Mouse (Mus musculus): ENCODE measurements around the gene Frmd4a. TPM values are rescaled to one million over a fixed set of nuclear protein-coding genes. Genes with fewer than 3 reads are reported as not detected.
A peak's percentile ranks its signal among the peaks of the same experiment; 100 is the strongest.

Gene Frmd4a
- polyA plus RNA-seq, 1 experiment from 2014 or later, result 16.8 TPM

- Histone ChIP-seq H3K4me1 (replicated peaks; ENCODE audit: insufficient read depth, low read length) (0 out of 2 replicates have a peak, but pooled peaks cover 3% of the 10 kb centered on the region), H3K9ac (ENCODE audit: low read depth, low read length) (no peak overlapping the region), H3K27ac (no peak overlapping the region), H3K4me2 (ENCODE audit: low read length) (no peak overlapping the region), H3K4me3 (replicated peaks; ENCODE audit: low read depth, low read length) (no peak overlapping the region), H3K36me3 (ENCODE audit: insufficient read depth, low read length) (no peaks in the 10 kb centered on the region), H3K9me3 (replicated peaks; ENCODE audit: low read length) (no peaks in the 10 kb centered on the region), H3K27me3 (ENCODE audit: insufficient read depth, low read length) (no peaks in the 10 kb centered on the region)
- TF ChIP-seq CTCF (IDR thresholded peaks at IDR 0.05; ENCODE audit: low read depth), result no peak
- DNase-seq (ENCODE audit: low spot score), result no peak
- 93% methylated on average over 2 of the region's 2 CpGs for WGBS
- no peak for ATAC-seq (replicated peaks; ENCODE audit: low FRiP score, low read depth)
These were observed 469.8 kb downstream of the Frmd4a start for GRCm38 (mm10) chr2:4487280-4487679.

GRCm38 (mm10) chr2:4490845-4491244 is 473.3 kb downstream of the Frmd4a start:
- Histone ChIP-seq H3K27me3 (ENCODE audit: insufficient read depth, low read length) (no peaks in the 10 kb centered on the region), H3K4me1 (replicated peaks; ENCODE audit: insufficient read depth, low read length) (0 out of 2 replicates have a peak, but pooled peaks cover 3% of the 10 kb centered on the region), H3K4me3 (replicated peaks; ENCODE audit: low read depth, low read length) (no peak overlapping the region), H3K27ac (no peak overlapping the region), H3K9me3 (replicated peaks; ENCODE audit: low read length) (no peaks in the 10 kb centered on the region), H3K36me3 (ENCODE audit: insufficient read depth, low read length) (no peaks in the 10 kb centered on the region), H3K4me2 (ENCODE audit: low read length) (no peak overlapping the region), H3K9ac (ENCODE audit: low read depth, low read length) (no peak overlapping the region)
- TF ChIP-seq CTCF (IDR thresholded peaks at IDR 0.05; ENCODE audit: low read depth), result no peak
- ATAC-seq (replicated peaks; ENCODE audit: low FRiP score, low read depth) (no peak), DNase-seq (ENCODE audit: low spot score) (no peak)
- WGBS, result 56% methylated on average over 5 of the region's 5 CpGs

GRCm38 (mm10) chr2:4492485-4493481 is 475.3 kb downstream of the Frmd4a start:
- peak; percentile 37; the same call in 1 of the 2 replicates for ATAC-seq (replicated peaks; ENCODE audit: low FRiP score, low read depth)
- H3K36me3 ChIP-seq (ENCODE audit: insufficient read depth, low read length), result no peaks in the 10 kb centered on the region
- no peaks in the 10 kb centered on the region for H3K9me3 ChIP-seq (replicated peaks; ENCODE audit: low read length)
- H3K4me2 ChIP-seq (ENCODE audit: low read length), result no peak overlapping the region
- H3K4me3 ChIP-seq (replicated peaks; ENCODE audit: low read depth, low read length), result no peak overlapping the region
- H3K27me3 ChIP-seq (ENCODE audit: insufficient read depth, low read length), result no peaks in the 10 kb centered on the region
- no peak overlapping the region for H3K27ac ChIP-seq
- TF ChIP-seq CTCF (IDR thresholded peaks at IDR 0.05; ENCODE audit: low read depth), result peak; percentile 96
- 32% methylated on average over 20 of the region's 20 CpGs for WGBS
- peak; percentile 95 for DNase-seq (ENCODE audit: low spot score)
- H3K9ac ChIP-seq (ENCODE audit: low read depth, low read length), result no peak overlapping the region
- H3K4me1 ChIP-seq (replicated peaks; ENCODE audit: insufficient read depth, low read length), result 0 out of 2 replicates have a peak, but pooled peaks cover 3% of the 10 kb centered on the region

- 57% methylated on average over 2 of the region's 2 CpGs for WGBS
- ATAC-seq (replicated peaks; ENCODE audit: low FRiP score, low read depth) (no peak), DNase-seq (ENCODE audit: low spot score) (no peak)
- Histone ChIP-seq H3K9ac (ENCODE audit: low read depth, low read length) (no peak overlapping the region), H3K36me3 (ENCODE audit: insufficient read depth, low read length) (no peaks in the 10 kb centered on the region), H3K4me1 (replicated peaks; ENCODE audit: insufficient read depth, low read length) (0 out of 2 replicates have a peak, but pooled peaks cover 3% of the 10 kb centered on the region), H3K4me3 (replicated peaks; ENCODE audit: low read depth, low read length) (no peak overlapping the region), H3K27ac (no peak overlapping the region), H3K9me3 (replicated peaks; ENCODE audit: low read length) (no peaks in the 10 kb centered on the region), H3K4me2 (ENCODE audit: low read length) (no peak overlapping the region), H3K27me3 (ENCODE audit: insufficient read depth, low read length) (no peaks in the 10 kb centered on the region)
- no peak for TF ChIP-seq CTCF (IDR thresholded peaks at IDR 0.05; ENCODE audit: low read depth)
These were observed 477.0 kb downstream of the Frmd4a start for GRCm38 (mm10) chr2:4494478-4494877.

GRCm38 (mm10) chr2:4499257-4499656 is 481.7 kb downstream of the Frmd4a start:
- Histone ChIP-seq H3K4me3 (replicated peaks; ENCODE audit: low read depth, low read length) (no peak overlapping the region), H3K4me1 (replicated peaks; ENCODE audit: insufficient read depth, low read length) (peaks cover 11% of the 10 kb centered on the region; the same call in 1 of the 2 replicates), H3K27ac (no peak overlapping the region), H3K4me2 (ENCODE audit: low read length) (no peak overlapping the region), H3K27me3 (ENCODE audit: insufficient read depth, low read length) (no peaks in the 10 kb centered on the region), H3K9me3 (replicated peaks; ENCODE audit: low read length) (no peaks in the 10 kb centered on the region), H3K9ac (ENCODE audit: low read depth, low read length) (no peak overlapping the region), H3K36me3 (ENCODE audit: insufficient read depth, low read length) (no peaks in the 10 kb centered on the region)
- WGBS, result 0% methylated on average over 1 of the region's 1 CpGs
- DNase-seq (ENCODE audit: low spot score) (peak; percentile 90), ATAC-seq (replicated peaks; ENCODE audit: low FRiP score, low read depth) (0 out of 2 replicates have a peak, but pooled peaks have one; percentile 41)
- peak; percentile 90 for TF ChIP-seq CTCF (IDR thresholded peaks at IDR 0.05; ENCODE audit: low read depth)

- no peak for ATAC-seq (replicated peaks; ENCODE audit: low FRiP score, low read depth)
- H3K4me1 ChIP-seq (replicated peaks; ENCODE audit: insufficient read depth, low read length), result peaks cover 11% of the 10 kb centered on the region; the same call in 1 of the 2 replicates
These were observed 482.4 kb downstream of the Frmd4a start for GRCm38 (mm10) chr2:4499916-4500315.

More at GRCm38 (mm10) chr2:4499916-4500315, 482.4 kb downstream of the Frmd4a start:
- Histone ChIP-seq H3K4me3 (replicated peaks; ENCODE audit: low read depth, low read length) (no peak overlapping the region), H3K4me2 (ENCODE audit: low read length) (no peak overlapping the region), H3K36me3 (ENCODE audit: insufficient read depth, low read length) (no peaks in the 10 kb centered on the region), H3K9ac (ENCODE audit: low read depth, low read length) (no peak overlapping the region), H3K27ac (no peak overlapping the region), H3K27me3 (ENCODE audit: insufficient read depth, low read length) (no peaks in the 10 kb centered on the region), H3K9me3 (replicated peaks; ENCODE audit: low read length) (no peaks in the 10 kb centered on the region)
- DNase-seq (ENCODE audit: low spot score), result no peak
- no peak for TF ChIP-seq CTCF (IDR thresholded peaks at IDR 0.05; ENCODE audit: low read depth)
- 83% methylated on average over 9 of the region's 9 CpGs for WGBS

Measured in kidney, postnatal 0 days (tissue).